Mouse (Mus musculus) neural tube, embryonic 13.5 days (tissue): ENCODE measurements around the gene Anxa6. TPM values are rescaled to one million over a fixed set of nuclear protein-coding genes. Genes with fewer than 3 reads are reported as not detected.

Source experiments
- ATAC-seq: fragments of 200-750 bp; cut with Nextera tagmentation; 2 replicates; pipeline ENCODE4 v1.8.0; 2017; ENCODE audit warnings: low read depth, mild to moderate bottlenecking, moderate TSS enrichment, moderate library complexity
- H3K27ac ChIP-seq: fragments of 300-500 bp; sonication (generic); replicated peaks from 2 replicates; pipeline ENCODE4 v1.5.1; 2015; ENCODE audit warnings: moderate library complexity, mild to moderate bottlenecking, inconsistent platforms
- H3K27me3 ChIP-seq: fragments of 300-500 bp; sonication (generic); 2 replicates; pipeline ENCODE4 v1.6.1; 2015; ENCODE audit warnings: mild to moderate bottlenecking, inconsistent platforms
- H3K36me3 ChIP-seq: fragments of 300-500 bp; sonication (generic); 2 replicates; pipeline ENCODE4 v1.6.1; 2015; ENCODE audit warnings: mild to moderate bottlenecking, inconsistent platforms
- H3K4me1 ChIP-seq: fragments of 300-500 bp; sonication (generic); replicated peaks from 2 replicates; pipeline ENCODE4 v1.6.1; 2015; ENCODE audit warnings: inconsistent platforms
- H3K4me2 ChIP-seq: fragments of 300-500 bp; sonication (generic); 2 replicates; pipeline ENCODE4 v1.6.1; 2015; ENCODE audit warnings: inconsistent platforms, mild to moderate bottlenecking, moderate library complexity
- H3K4me3 ChIP-seq: fragments of 300-500 bp; sonication (generic); 2 replicates; pipeline ENCODE4 v1.5.1; 2015; ENCODE audit warnings: mild to moderate bottlenecking, inconsistent platforms
- H3K9ac ChIP-seq: fragments of 300-500 bp; sonication (generic); 2 replicates; pipeline ENCODE4 v1.6.1; 2015; ENCODE audit warnings: moderate library complexity, mild to moderate bottlenecking, inconsistent platforms
- H3K9me3 ChIP-seq: fragments of 300-500 bp; sonication (generic); 2 replicates; pipeline ENCODE4 v1.6.1; 2016; ENCODE audit warnings: inconsistent platforms
- WGBS: fragments of 180-500 bp; shearing (Covaris S2); methylation state at CpG from one replicate; pipeline ENCODE4 v1.1.7; 2015; 5-methylcytosine and 5-hydroxymethylcytosine counted together
- polyA plus RNA-seq: library from polyadenylated mRNA; unstranded; fragments of >200 nt; fragmentation: Nextera tagmentation; extraction: Ambion mirVana; gene quantifications from 2 replicates; pipeline ENCODE4 v1.2.1, GENCODE M21; 2015

Anxa6 gene
- polyA plus RNA-seq, result 104 and 106 TPM in 2 replicates

DNA sequence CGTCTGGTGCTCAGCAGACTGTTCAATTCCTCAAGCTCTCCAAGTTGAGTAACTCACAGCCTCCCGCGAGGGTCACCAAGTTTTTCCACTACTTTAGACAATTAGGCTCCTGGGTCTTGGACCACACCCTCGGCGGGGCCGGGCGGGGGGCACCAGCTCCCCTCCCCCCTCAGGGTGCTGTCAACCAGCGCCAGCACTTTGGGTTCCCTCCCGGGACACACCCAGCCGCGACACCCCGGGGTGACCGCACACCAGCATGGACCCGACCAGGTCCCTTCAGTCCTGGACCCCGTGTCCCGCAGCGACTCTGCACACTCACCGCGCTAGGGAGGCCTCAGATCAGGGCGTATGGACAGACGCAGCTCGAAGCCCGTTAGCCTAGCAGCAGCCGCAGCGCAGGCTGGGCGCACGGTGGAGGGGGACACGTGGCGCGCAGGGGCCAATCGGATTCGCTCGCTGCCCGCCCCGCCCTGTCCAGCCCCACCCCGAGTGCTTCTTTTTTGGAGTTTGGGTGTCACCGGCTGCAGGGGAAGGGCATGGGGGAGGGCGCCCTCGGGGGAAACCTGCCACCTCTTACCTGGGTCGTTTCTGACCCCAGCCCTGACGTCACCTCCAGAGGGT is at the start of gene Anxa6:
Gene Anxa6 (minus strand): TSS at position 406 of the 621 bp plus-strand sequence.
- no peaks in the 10 kb centered on the region for H3K36me3 ChIP-seq
- H3K9me3 ChIP-seq, result no peaks in the 10 kb centered on the region
- peak within 1 kb of the TSS; percentile 76 for H3K9ac ChIP-seq
- H3K4me3 ChIP-seq, result peak within 1 kb of the TSS; percentile 56
- 0 out of 2 replicates have a peak within 1 kb of the TSS, but pooled peaks have one; percentile 55 for H3K27ac ChIP-seq
- peaks cover 29% of the 10 kb centered on the region for H3K27me3 ChIP-seq
- peaks cover 42% of the 10 kb centered on the region for H3K4me1 ChIP-seq
- peak; percentile 89 for ATAC-seq
- H3K4me2 ChIP-seq, result peak within 1 kb of the TSS; percentile 90
- under 1% methylated on average over 41 of the region's 41 CpGs for WGBS

DNA sequence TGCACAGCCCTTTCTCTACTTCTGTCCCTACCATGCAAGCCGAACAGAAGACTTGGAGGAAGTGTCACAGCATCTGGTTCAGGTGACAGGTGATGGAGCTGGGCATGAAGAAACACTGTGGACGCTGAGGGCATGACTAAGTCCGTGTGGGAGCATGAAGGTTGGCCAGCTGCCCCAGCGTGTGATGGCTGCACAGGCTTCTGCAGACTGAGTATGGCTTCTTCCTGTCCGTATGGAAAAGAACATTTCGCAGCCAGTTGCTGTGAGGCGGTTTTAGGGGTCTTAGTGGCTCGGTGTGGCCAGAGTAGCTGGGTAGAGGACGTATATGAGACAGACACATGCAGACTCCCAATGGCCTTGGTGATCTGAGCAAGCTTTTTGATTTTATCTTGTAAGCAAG is 48.0 kb upstream of the Anxa6 start:
- H3K36me3 ChIP-seq, result no peaks in the 10 kb centered on the region
- H3K4me1 ChIP-seq, result peaks cover 16% of the 10 kb centered on the region
- no peak for ATAC-seq
- H3K27ac ChIP-seq, result no peak overlapping the region
- H3K4me3 ChIP-seq, result no peak overlapping the region
- 91% methylated on average over 9 of the region's 9 CpGs for WGBS
- H3K27me3 ChIP-seq, result peaks cover 28% of the 10 kb centered on the region
- no peaks in the 10 kb centered on the region for H3K9me3 ChIP-seq
- no peak overlapping the region for H3K9ac ChIP-seq
- no peak overlapping the region for H3K4me2 ChIP-seq

DNA sequence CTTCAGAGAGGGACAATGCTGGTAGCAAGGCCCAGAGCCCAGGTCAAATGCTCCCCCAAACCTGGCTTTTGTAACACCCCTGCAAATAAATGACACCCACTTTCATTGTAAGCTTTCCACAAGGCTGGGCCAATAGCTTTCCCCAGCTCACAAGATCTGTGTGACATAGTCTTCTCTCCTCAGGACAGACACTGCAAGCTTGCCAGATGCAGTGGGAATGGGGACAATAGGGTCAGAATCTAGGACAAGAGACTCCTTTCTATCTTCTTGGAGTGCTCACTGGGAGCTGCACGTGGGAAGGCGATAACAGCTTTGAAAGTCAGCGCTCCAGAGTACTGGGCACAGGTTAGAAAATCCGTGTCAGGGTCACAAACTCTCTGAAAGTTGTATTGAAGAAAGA is 45.9 kb upstream of the Anxa6 start:
- H3K36me3 ChIP-seq, result no peaks in the 10 kb centered on the region
- no peak overlapping the region for H3K4me2 ChIP-seq
- no peak overlapping the region for H3K9ac ChIP-seq
- peaks cover 30% of the 10 kb centered on the region for H3K27me3 ChIP-seq
- 53% methylated on average over 4 of the region's 4 CpGs for WGBS
- H3K4me3 ChIP-seq, result no peak overlapping the region
- no peak overlapping the region for H3K27ac ChIP-seq
- peaks cover 16% of the 10 kb centered on the region for H3K4me1 ChIP-seq
- ATAC-seq, result no peak
- H3K9me3 ChIP-seq, result no peaks in the 10 kb centered on the region

DNA sequence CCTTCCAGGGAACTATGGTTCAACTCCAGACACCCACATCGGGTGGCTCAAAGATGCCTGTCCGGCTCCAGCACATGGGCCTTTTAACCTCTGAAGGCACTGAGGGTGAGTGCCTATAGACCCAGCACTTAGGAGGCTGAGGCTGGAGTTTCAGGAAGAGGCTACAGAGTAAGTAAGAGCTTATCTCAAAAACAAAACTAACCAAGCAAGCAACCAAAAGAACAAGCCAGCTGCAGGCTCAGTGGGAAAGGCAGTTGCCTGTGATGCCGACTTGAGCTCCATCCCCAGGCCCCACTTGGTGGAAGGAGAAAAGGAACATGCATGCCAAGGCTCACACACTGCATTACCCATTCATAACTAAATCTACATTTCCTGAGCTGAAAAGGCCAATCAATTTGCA is 45.3 kb upstream of the Anxa6 start:
- Histone ChIP-seq H3K4me1 (peaks cover 16% of the 10 kb centered on the region), H3K9me3 (no peaks in the 10 kb centered on the region), H3K4me2 (peak overlapping the region; percentile 78), H3K9ac (no peak overlapping the region; the same call in 1 of the 2 replicates), H3K27me3 (peaks cover 30% of the 10 kb centered on the region), H3K27ac (no peak overlapping the region), H3K36me3 (no peaks in the 10 kb centered on the region), H3K4me3 (peak overlapping the region; percentile 44; the same call in 1 of the 2 replicates)
- WGBS, result 50% methylated on average over 3 of the region's 3 CpGs
- no peak for ATAC-seq

DNA sequence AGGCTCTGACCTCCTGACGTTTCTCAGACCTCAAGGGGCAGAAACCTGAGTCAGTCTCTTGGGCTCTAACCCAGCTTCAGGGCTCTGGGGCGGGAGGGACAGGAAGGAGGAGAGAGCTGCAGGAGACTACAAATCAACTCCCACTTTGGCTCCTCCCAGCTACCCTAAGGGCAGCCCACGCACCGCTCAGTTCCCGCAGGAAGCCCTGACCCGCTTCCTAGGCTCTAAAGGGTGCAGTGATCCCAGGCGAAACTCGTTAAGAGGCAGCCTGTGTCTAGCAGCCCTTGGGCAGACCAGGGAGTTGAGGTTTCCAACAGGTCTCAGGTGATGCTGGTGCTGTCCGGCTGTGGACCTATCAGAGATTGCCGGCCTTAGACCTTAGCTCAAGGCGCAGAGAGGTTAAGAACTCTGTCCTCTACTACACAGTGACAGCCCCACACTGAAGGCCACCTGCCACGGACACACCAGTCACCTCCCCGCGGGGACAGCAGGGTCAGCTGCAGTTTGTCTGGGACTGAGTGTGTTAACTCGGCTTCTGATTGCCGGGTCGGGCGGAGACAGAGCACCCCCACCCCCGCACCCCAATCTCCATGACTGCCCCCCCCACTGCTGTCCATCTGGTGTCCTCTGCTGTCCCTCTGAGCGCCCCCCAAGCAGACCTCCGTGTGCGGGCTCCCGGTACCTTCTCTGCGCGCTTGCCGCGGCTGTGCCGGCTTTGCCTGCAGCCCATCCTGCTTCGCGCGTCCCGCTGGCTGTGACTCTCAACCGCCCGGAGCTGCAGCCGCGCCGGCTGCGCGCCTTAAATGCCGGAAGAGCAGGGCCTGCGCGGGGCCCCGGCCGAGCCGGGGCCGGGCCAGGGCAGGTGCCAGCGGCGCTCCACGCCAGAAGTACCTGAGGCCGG is 44.3 kb upstream of the Anxa6 start, which contains the start of gene Ccdc69:
Gene Ccdc69 (minus strand): TSS at position 801 of the 901 bp plus-strand sequence.
- Histone ChIP-seq H3K4me2 (peak within 1 kb of the TSS; percentile 78), H3K4me3 (peak within 1 kb of the TSS; percentile 44), H3K9ac (peak within 1 kb of the TSS; percentile 65), H3K9me3 (no peaks in the 10 kb centered on the region), H3K36me3 (no peaks in the 10 kb centered on the region), H3K27me3 (peaks cover 30% of the 10 kb centered on the region), H3K27ac (no peak within 1 kb of the TSS), H3K4me1 (peaks cover 16% of the 10 kb centered on the region)
- WGBS, result under 1% methylated on average over 50 of the region's 50 CpGs
- ATAC-seq, result peak; percentile 71

DNA sequence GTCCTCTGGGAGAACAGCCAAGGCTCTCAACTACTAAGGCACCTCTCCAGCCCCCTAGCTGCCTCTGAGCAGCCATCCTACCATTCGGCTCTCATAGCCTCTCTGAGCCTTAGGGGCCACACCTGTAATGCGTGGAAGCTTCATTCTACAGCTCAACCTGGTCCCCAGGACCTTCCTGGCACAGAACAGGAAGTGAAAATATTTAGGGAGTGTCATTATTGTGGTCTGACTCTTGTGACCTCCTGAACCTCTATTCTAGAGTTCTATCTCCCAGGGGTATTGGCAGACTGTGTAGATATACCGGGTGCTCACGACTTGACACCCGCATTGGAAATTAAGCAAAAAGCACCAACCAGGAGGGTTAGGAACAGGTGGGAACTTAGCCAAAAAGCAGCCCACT is 43.0 kb upstream of the Anxa6 start:
- WGBS, result 94% methylated on average over 5 of the region's 5 CpGs
- H3K4me3 ChIP-seq, result no peak overlapping the region
- peaks cover 16% of the 10 kb centered on the region for H3K4me1 ChIP-seq
- peaks cover 30% of the 10 kb centered on the region for H3K27me3 ChIP-seq
- H3K9me3 ChIP-seq, result no peaks in the 10 kb centered on the region
- H3K27ac ChIP-seq, result no peak overlapping the region
- no peak overlapping the region for H3K4me2 ChIP-seq
- no peak for ATAC-seq
- no peaks in the 10 kb centered on the region for H3K36me3 ChIP-seq
- no peak overlapping the region for H3K9ac ChIP-seq

DNA sequence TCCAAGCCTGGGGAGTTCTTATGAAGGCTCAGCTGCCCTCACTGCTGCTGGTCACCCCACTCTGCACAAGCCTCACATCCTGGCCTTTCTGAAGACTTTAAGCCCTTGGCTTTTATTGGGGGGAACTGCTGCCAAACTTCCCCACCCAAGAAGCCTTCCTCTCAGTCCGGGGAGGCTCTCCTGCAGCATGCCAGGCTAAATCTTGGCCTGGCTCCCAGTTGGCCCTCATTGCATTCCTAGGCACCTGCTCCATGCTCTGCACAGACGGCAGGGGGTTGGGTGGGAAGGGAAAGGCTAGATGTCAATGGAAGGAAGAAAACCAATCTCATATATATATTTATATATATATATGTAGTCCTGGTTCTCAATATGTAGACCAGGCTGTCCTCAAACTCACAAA is 42.4 kb upstream of the Anxa6 start:
- no peak overlapping the region for H3K4me2 ChIP-seq
- no peak overlapping the region for H3K4me3 ChIP-seq
- no peak overlapping the region for H3K27ac ChIP-seq
- H3K9me3 ChIP-seq, result no peaks in the 10 kb centered on the region
- peaks cover 16% of the 10 kb centered on the region for H3K4me1 ChIP-seq
- ATAC-seq, result no peak
- WGBS, result 51% methylated on average over 2 of the region's 2 CpGs
- no peaks in the 10 kb centered on the region for H3K36me3 ChIP-seq
- H3K9ac ChIP-seq, result no peak overlapping the region
- peaks cover 30% of the 10 kb centered on the region for H3K27me3 ChIP-seq

DNA sequence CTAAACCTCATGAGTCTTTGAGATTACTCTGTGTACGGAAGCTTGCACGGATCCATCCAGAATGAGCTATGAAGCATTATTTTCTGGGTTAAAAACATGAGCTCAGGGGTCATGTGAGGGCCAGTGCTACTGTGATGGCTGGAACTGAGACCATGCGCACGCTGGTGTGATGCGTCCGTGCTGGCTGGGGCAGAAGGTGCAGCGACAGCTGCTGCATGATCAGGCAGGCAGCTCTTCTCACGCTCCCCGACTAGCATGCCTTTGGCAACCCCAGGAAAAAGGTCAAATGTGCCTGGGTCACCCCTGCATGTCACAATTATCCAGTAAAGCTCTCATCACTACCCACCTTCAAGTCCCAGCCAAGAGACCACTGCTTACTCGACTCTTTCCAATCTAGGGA is 39.9 kb upstream of the Anxa6 start:
- no peak overlapping the region for H3K9ac ChIP-seq
- H3K36me3 ChIP-seq, result no peaks in the 10 kb centered on the region
- H3K9me3 ChIP-seq, result no peaks in the 10 kb centered on the region
- peaks cover 18% of the 10 kb centered on the region for H3K27me3 ChIP-seq
- no peak overlapping the region for H3K27ac ChIP-seq
- H3K4me3 ChIP-seq, result no peak overlapping the region
- H3K4me1 ChIP-seq, result peaks cover 12% of the 10 kb centered on the region
- 84% methylated on average over 10 of the region's 10 CpGs for WGBS
- ATAC-seq, result no peak
- no peak overlapping the region for H3K4me2 ChIP-seq

DNA sequence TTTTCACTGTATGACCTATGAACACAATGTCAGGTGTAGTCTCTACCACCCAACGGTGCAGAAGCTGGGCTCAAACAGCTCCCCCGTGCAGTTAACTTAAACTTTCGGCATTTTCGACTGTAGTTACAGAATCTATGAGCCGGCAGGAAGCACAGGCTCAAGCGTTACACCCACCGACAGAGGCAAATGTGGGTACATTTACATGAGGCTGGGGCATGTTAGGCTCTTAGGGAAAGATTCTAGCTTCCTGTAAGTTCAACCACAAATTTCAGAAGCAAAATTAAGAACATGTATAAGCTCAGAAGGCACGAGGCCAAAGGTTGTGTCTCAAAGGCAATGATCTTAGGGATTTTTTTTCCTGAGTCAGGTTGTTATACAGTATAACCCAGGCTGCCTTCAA is 39.2 kb upstream of the Anxa6 start:
- Histone ChIP-seq H3K9ac (no peak overlapping the region), H3K36me3 (no peaks in the 10 kb centered on the region), H3K27me3 (peaks cover 15% of the 10 kb centered on the region), H3K4me1 (peaks cover 5% of the 10 kb centered on the region), H3K27ac (no peak overlapping the region), H3K9me3 (no peaks in the 10 kb centered on the region), H3K4me2 (no peak overlapping the region), H3K4me3 (no peak overlapping the region)
- no peak for ATAC-seq
- WGBS, result 86% methylated on average over 8 of the region's 8 CpGs

DNA sequence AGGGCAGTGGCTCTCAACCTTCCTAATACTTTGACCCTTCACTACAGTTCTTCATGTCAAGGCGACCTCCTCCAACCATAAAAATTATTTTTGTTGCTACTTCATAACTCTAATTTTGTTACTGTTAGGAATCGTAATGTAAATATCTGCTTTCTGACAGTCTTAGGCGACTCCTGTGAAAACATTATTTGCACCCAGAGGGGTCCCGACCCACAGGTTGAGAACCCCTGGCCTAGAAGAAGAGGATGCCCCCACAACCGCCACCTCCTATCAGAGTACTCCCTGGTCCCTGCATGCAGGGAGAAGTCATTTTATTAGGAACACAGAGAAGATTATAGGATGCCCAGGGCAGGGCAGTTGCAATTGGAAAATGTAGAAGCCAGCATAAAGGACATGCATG is 38.1 kb upstream of the Anxa6 start:
- no peak overlapping the region for H3K4me2 ChIP-seq
- WGBS, result 94% methylated on average over 5 of the region's 5 CpGs
- ATAC-seq, result no peak
- no peaks in the 10 kb centered on the region for H3K36me3 ChIP-seq
- H3K9me3 ChIP-seq, result no peaks in the 10 kb centered on the region
- H3K27ac ChIP-seq, result no peak overlapping the region
- no peak overlapping the region for H3K4me3 ChIP-seq
- peaks cover 3% of the 10 kb centered on the region for H3K27me3 ChIP-seq
- H3K9ac ChIP-seq, result no peak overlapping the region
- no peaks in the 10 kb centered on the region for H3K4me1 ChIP-seq

DNA sequence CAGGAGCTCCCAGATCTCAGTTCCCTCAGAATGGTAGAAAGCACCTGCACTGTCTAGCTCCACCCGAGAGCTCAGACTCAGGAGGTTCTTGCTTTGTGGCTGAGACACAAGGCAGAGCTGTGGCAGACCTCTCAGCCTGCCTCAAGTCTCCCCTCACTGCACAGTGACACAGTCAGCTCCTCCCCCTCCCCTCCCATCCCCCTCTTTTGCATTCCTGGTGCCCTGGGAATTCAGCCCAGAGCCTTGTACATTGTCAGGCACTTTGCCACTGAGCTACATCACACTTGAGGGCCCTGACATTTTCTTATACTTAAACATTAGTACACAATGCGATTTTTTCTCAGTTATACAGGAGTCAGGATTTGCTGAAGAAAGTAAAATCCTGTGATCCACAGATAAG is 35.8 kb upstream of the Anxa6 start:
- Histone ChIP-seq H3K4me1 (no peaks in the 10 kb centered on the region), H3K27me3 (no peaks in the 10 kb centered on the region), H3K4me3 (no peak overlapping the region), H3K9ac (no peak overlapping the region; the same call in 1 of the 2 replicates), H3K4me2 (no peak overlapping the region), H3K36me3 (no peaks in the 10 kb centered on the region), H3K9me3 (no peaks in the 10 kb centered on the region), H3K27ac (no peak overlapping the region)
- 56% methylated on average over 2 of the region's 2 CpGs for WGBS
- no peak; the same call in 1 of the 2 replicates for ATAC-seq

DNA sequence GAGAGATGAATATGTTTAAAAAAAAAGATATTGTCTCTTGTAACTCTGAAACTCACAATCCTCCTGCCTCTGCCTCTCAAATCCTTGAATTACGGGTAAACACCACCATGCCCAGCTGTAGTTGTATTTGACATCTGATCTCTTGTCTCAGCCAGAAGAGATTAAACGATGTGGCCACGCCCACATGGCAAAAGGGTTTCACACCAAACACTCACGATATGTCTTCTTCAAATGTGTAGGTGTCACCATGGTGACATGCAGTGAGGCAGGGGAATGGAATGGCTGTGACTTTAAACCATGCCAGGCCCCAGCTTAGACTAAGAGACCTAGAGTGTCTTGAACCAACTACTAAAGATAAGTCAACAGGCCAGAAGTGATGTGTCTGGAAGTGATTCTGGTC is 33.7 kb upstream of the Anxa6 start:
- Histone ChIP-seq H3K4me1 (no peaks in the 10 kb centered on the region), H3K27me3 (no peaks in the 10 kb centered on the region), H3K4me3 (no peak overlapping the region), H3K4me2 (no peak overlapping the region), H3K9ac (no peak overlapping the region), H3K9me3 (no peaks in the 10 kb centered on the region), H3K27ac (no peak overlapping the region), H3K36me3 (no peaks in the 10 kb centered on the region)
- ATAC-seq, result no peak
- 62% methylated on average over 4 of the region's 4 CpGs for WGBS
